Mouse (Mus musculus) intestine, embryonic 16.5 days (tissue): ENCODE results near the gene Hpn. TPM values are rescaled to one million over a fixed set of nuclear protein-coding genes. Genes with fewer than 3 reads are reported as not detected.

Experiments
- ATAC-seq: fragments of 200-750 bp; cut with Nextera tagmentation; 2 replicates; pipeline ENCODE4 v1.8.0; 2017; ENCODE audit warnings: moderate TSS enrichment, moderate library complexity
- H3K27ac ChIP-seq: fragments of 300-500 bp; sonication (generic); 2 replicates; pipeline ENCODE4 v1.5.1; 2014; ENCODE audit warnings: mild to moderate bottlenecking, low read length
- H3K27me3 ChIP-seq: fragments of 300-500 bp; sonication (generic); replicated peaks from 2 replicates; pipeline ENCODE4 v1.6.1; 2014; ENCODE audit warnings: low read length, control low read depth, mixed read lengths; ENCODE audit not compliant: control insufficient read depth, insufficient read depth
- H3K36me3 ChIP-seq: fragments of 300-500 bp; sonication (generic); 2 replicates; pipeline ENCODE4 v1.6.1; 2014; ENCODE audit warnings: low read length, control low read depth; ENCODE audit not compliant: control insufficient read depth, insufficient read depth
- H3K4me1 ChIP-seq: fragments of 300-500 bp; sonication (generic); 2 replicates; pipeline ENCODE4 v1.6.1; 2014; ENCODE audit warnings: low read length, control low read depth, mixed read lengths; ENCODE audit not compliant: control insufficient read depth, insufficient read depth
- H3K4me2 ChIP-seq: fragments of 300-500 bp; sonication (generic); 2 replicates; pipeline ENCODE4 v1.6.1; 2014; ENCODE audit warnings: low read depth, low read length, control low read depth
- H3K4me3 ChIP-seq: fragments of 300-500 bp; sonication (generic); 2 replicates; pipeline ENCODE4 v1.5.1; 2014; ENCODE audit warnings: mild to moderate bottlenecking, low read length
- H3K9ac ChIP-seq: fragments of 300-500 bp; sonication (generic); 2 replicates; pipeline ENCODE4 v1.6.1; 2014; ENCODE audit warnings: low read depth, low read length
- H3K9me3 ChIP-seq: fragments of 300-500 bp; sonication (generic); 2 replicates; pipeline ENCODE4 v1.6.1; 2016; ENCODE audit warnings: low read length, control low read depth; ENCODE audit not compliant: control insufficient read depth
- WGBS: fragments of 180-500 bp; shearing (Covaris S2); extraction: QIAGEN DNeasy Blood & Tissue Kit; methylation state at CpG from one replicate; pipeline ENCODE4 v1.1.7; 2014; 5-methylcytosine and 5-hydroxymethylcytosine counted together
- polyA plus RNA-seq: library from polyadenylated mRNA; unstranded; fragments of >200 nt; fragmentation: Nextera tagmentation; extraction: Ambion mirVana; gene quantifications from 2 replicates; pipeline ENCODE4 v1.2.1, GENCODE M21; 2015

The Hpn gene
- polyA plus RNA-seq, 1 experiment from 2014 or later, result 66.4 TPM

DNA sequence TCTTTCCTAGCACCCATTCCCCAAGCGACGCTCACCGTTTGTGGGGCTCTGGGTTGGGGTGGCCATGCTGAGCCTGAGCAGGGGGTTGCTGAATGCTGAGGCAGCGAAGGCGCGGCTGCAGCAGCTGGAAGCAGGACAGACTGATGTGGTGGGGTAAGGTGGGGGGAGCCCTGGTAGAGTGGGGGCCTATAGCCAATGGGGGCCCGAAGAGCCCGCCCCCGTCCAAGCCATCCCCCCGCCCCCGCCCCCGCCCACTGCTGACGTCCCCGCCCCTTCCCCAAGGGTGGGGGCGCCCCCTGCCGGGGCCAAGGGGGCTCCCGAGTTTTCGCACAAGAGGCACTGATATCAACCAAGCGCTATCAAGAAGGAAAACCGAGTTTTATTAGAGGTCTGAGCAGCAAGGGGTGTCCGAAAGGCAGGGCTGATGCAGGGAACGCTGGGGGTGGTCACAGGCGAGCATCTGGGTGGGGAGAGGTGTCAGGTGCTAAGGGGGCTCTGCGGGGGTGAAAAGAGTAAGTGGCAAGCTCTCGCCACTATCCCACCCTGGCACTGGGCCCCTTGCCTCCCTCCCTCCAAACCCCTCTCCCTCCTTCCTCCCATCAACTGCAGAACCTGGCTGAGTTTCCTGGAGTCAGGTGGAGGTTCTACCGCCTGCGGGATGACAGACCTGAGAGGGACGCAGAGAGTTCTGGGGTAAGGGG is 63.6 kb downstream of the Hpn start, which contains the start of gene Fxyd7:
Fxyd7 (minus strand) TSS at position 147 of the 701 bp plus-strand sequence.
- 2% methylated on average over 27 of the region's 28 CpGs for WGBS
- H3K4me2 ChIP-seq, result peak within 1 kb of the TSS; percentile 34
- peak within 1 kb of the TSS; percentile 13 for H3K4me3 ChIP-seq
- H3K9me3 ChIP-seq, result no peaks in the 10 kb centered on the region
- H3K27me3 ChIP-seq, result peaks cover 48% of the 10 kb centered on the region
- 0 out of 2 replicates have a peak within 1 kb of the TSS, but pooled peaks have one; percentile 43 for H3K9ac ChIP-seq
- no peak within 1 kb of the TSS for H3K27ac ChIP-seq
- no peaks in the 10 kb centered on the region for H3K36me3 ChIP-seq
- peaks cover 45% of the 10 kb centered on the region for H3K4me1 ChIP-seq
- no peak for ATAC-seq

- Histone ChIP-seq H3K4me1 (peaks cover 45% of the 10 kb centered on the region), H3K36me3 (no peaks in the 10 kb centered on the region), H3K4me2 (peak overlapping the region; percentile 26; the same call in 1 of the 2 replicates), H3K9me3 (no peaks in the 10 kb centered on the region), H3K27me3 (peaks cover 48% of the 10 kb centered on the region), H3K4me3 (peak overlapping the region; percentile 13), H3K9ac (0 out of 2 replicates have a peak overlapping the region, but pooled peaks have one; percentile 43), H3K27ac (no peak overlapping the region)
- WGBS, result 4% methylated on average over 9 of the region's 9 CpGs
- ATAC-seq, result no peak
Observed at GRCm38 (mm10) chr7:31050921-31051320, 64.2 kb downstream of the Hpn start.

DNA sequence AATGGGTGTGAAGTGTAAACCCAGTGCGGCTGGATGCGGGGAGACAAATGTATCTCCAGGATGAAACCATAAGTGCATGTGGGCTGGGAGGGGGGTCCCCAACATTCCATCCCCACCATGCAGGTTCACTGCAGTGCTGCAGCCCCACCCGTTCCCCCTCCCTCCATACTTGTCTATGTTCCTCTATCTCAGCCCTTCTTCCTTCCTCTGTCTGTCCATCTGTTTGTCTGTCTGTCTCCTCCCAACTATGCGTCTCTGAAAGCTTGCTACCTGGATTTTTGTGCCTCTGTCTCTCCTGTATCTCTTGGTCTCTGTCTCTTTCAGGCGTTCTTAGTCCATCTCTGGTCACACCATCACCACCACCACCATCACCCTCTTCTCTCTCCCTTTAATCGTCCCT is 64.6 kb downstream of the Hpn start:
- H3K27me3 ChIP-seq, result peaks cover 48% of the 10 kb centered on the region
- no peaks in the 10 kb centered on the region for H3K9me3 ChIP-seq
- 4% methylated on average over 6 of the region's 6 CpGs for WGBS
- H3K9ac ChIP-seq, result 0 out of 2 replicates have a peak overlapping the region, but pooled peaks have one; percentile 11
- peak overlapping the region; percentile 34 for H3K4me2 ChIP-seq
- peaks cover 44% of the 10 kb centered on the region for H3K4me1 ChIP-seq
- no peak overlapping the region for H3K27ac ChIP-seq
- ATAC-seq, result no peak
- peak overlapping the region; percentile 13 for H3K4me3 ChIP-seq
- no peaks in the 10 kb centered on the region for H3K36me3 ChIP-seq

GRCm38 (mm10) chr7:31049846-31050281 is 65.2 kb downstream of the Hpn start:
- Histone ChIP-seq H3K4me1 (peaks cover 39% of the 10 kb centered on the region), H3K4me3 (peak overlapping the region; percentile 13), H3K4me2 (peak overlapping the region; percentile 34), H3K27me3 (peaks cover 48% of the 10 kb centered on the region), H3K9ac (0 out of 2 replicates have a peak overlapping the region, but pooled peaks have one; percentile 11), H3K36me3 (no peaks in the 10 kb centered on the region), H3K27ac (no peak overlapping the region), H3K9me3 (no peaks in the 10 kb centered on the region)
- WGBS, result 2% methylated on average over 11 of the region's 15 CpGs
- no peak for ATAC-seq

- Histone ChIP-seq H3K27me3 (peaks cover 52% of the 10 kb centered on the region), H3K27ac (no peak overlapping the region), H3K36me3 (no peaks in the 10 kb centered on the region), H3K4me2 (no peak overlapping the region), H3K4me1 (peaks cover 33% of the 10 kb centered on the region), H3K9me3 (no peaks in the 10 kb centered on the region), H3K9ac (no peak overlapping the region), H3K4me3 (no peak overlapping the region)
- no peak for ATAC-seq
- WGBS, result 17% methylated on average over 5 of the region's 5 CpGs
Observed at GRCm38 (mm10) chr7:31049135-31049845, 65.8 kb downstream of the Hpn start.

Other genes with a start within 250 kb of the Hpn start
- gene Cd22, start 234.9 kb downstream of the Hpn start, polyA plus RNA-seq, result 0.62 and 0.70 TPM in 2 replicates
- gene Mag, start 200.4 kb downstream of the Hpn start, polyA plus RNA-seq, result 0.31 TPM in 2 replicates
- gene Hamp2, start 190.6 kb downstream of the Hpn start, polyA plus RNA-seq, result not detected in 2 replicates
- gene Hamp, start 171.3 kb downstream of the Hpn start, polyA plus RNA-seq, result not detected in 2 replicates
- 12.9 and 13.3 TPM in 2 replicates for gene Usf2, start 158.5 kb downstream of the Hpn start, polyA plus RNA-seq
- gene Lsr, start 141.8 kb downstream of the Hpn start, polyA plus RNA-seq, result 164 and 166 TPM in 2 replicates
- gene Fam187b, start 141.5 kb downstream of the Hpn start, polyA plus RNA-seq, result 12.8 and 13.7 TPM in 2 replicates
- gene Fxyd5, start 72.8 kb downstream of the Hpn start, polyA plus RNA-seq, result 22.5 and 26.9 TPM in 2 replicates
- gene Fxyd7, start 63.8 kb downstream of the Hpn start, polyA plus RNA-seq, result 20.1 and 22.0 TPM in 2 replicates
- gene Fxyd1, start 58.1 kb downstream of the Hpn start, polyA plus RNA-seq, result 62.6 and 71.9 TPM in 2 replicates
- gene Lgi4, start 55.9 kb downstream of the Hpn start, polyA plus RNA-seq, result 0.83 and 1.4 TPM in 2 replicates
- 71.2 and 73.7 TPM in 2 replicates for gene Fxyd3, start 38.6 kb downstream of the Hpn start, polyA plus RNA-seq
- 0.16 and 1.0 TPM in 2 replicates for gene Scn1b, start 11.7 kb upstream of the Hpn start, polyA plus RNA-seq
- 38.5 and 39.7 TPM in 2 replicates for gene Gramd1a, start 40.6 kb upstream of the Hpn start, polyA plus RNA-seq
- gene Scgb2b2, start 175.2 kb upstream of the Hpn start, polyA plus RNA-seq, result not detected in 2 replicates
- not detected in 2 replicates for gene Scgb1b2, start 176.5 kb upstream of the Hpn start, polyA plus RNA-seq
- gene Scgb2b3, start 246.8 kb upstream of the Hpn start, polyA plus RNA-seq, result not detected in 2 replicates